Mouse (Mus musculus) intestine, embryonic 15.5 days (tissue): ENCODE measurements at regions not wholly inside any gene's neighbourhood (a gene's known extent, or its start where the extent isn't known, plus 50 kb on each side); places are given as distances from the start of the nearest gene placed in this dataset.

Experiments
- ATAC-seq: fragments of 200-750 bp; cut with Nextera tagmentation; 2 replicates; pipeline ENCODE4 v1.8.0; 2017; ENCODE audit warnings: moderate TSS enrichment, moderate library complexity
- H3K27ac ChIP-seq: fragments of 300-500 bp; sonication (generic); 2 replicates; pipeline ENCODE4 v1.5.1; 2015; ENCODE audit warnings: mild to moderate bottlenecking, inconsistent platforms
- H3K27me3 ChIP-seq: fragments of 300-500 bp; sonication (generic); replicated peaks from 2 replicates; pipeline ENCODE4 v1.6.1; 2015; ENCODE audit warnings: inconsistent platforms
- H3K36me3 ChIP-seq: fragments of 300-500 bp; sonication (generic); 2 replicates; pipeline ENCODE4 v1.6.1; 2015; ENCODE audit warnings: inconsistent platforms
- H3K4me1 ChIP-seq: fragments of 300-500 bp; sonication (generic); replicated peaks from 2 replicates; pipeline ENCODE4 v1.6.1; 2015; ENCODE audit warnings: inconsistent platforms
- H3K4me2 ChIP-seq: fragments of 300-500 bp; sonication (generic); replicated peaks from 2 replicates; pipeline ENCODE4 v1.6.1; 2015; ENCODE audit warnings: mild to moderate bottlenecking, inconsistent platforms
- H3K4me3 ChIP-seq: fragments of 300-500 bp; sonication (generic); replicated peaks from 2 replicates; pipeline ENCODE4 v1.5.1; 2015; ENCODE audit warnings: inconsistent platforms
- H3K9ac ChIP-seq: fragments of 300-500 bp; sonication (generic); 2 replicates; pipeline ENCODE4 v1.6.1; 2015; ENCODE audit warnings: inconsistent platforms
- H3K9me3 ChIP-seq: fragments of 300-500 bp; sonication (generic); 2 replicates; pipeline ENCODE4 v1.6.1; 2016; ENCODE audit warnings: inconsistent platforms
- WGBS: fragments of 180-500 bp; shearing (Covaris S2); methylation state at CpG from one replicate; pipeline ENCODE4 v1.1.7; 2015; 5-methylcytosine and 5-hydroxymethylcytosine counted together

- ATAC-seq, result no peak
- no peaks in the 10 kb centered on the region for H3K9me3 ChIP-seq
- no peak overlapping the region for H3K27ac ChIP-seq
- WGBS, result 67% methylated on average over 1 of the region's 1 CpGs
- no peaks in the 10 kb centered on the region for H3K4me1 ChIP-seq
- no peak overlapping the region for H3K4me2 ChIP-seq
- H3K27me3 ChIP-seq, result no peaks in the 10 kb centered on the region
- H3K4me3 ChIP-seq, result no peak overlapping the region
- no peak overlapping the region for H3K9ac ChIP-seq
- no peaks in the 10 kb centered on the region for H3K36me3 ChIP-seq
Measured at GRCm38 (mm10) chr2:55817273-55817672, 381.5 kb downstream of the Kcnj3 start.

GRCm38 (mm10) chr2:55818220-55818619 lies 382.4 kb downstream of the Kcnj3 start:
- no peaks in the 10 kb centered on the region for H3K36me3 ChIP-seq
- no peaks in the 10 kb centered on the region for H3K4me1 ChIP-seq
- H3K4me2 ChIP-seq, result 0 out of 2 replicates have a peak overlapping the region, but pooled peaks have one; percentile 37
- no peak overlapping the region for H3K9ac ChIP-seq
- H3K27me3 ChIP-seq, result no peaks in the 10 kb centered on the region
- no peaks in the 10 kb centered on the region for H3K9me3 ChIP-seq
- H3K27ac ChIP-seq, result no peak overlapping the region
- WGBS, result 26% methylated on average over 7 of the region's 7 CpGs
- no peak overlapping the region for H3K4me3 ChIP-seq
- ATAC-seq, result no peak

DNA sequence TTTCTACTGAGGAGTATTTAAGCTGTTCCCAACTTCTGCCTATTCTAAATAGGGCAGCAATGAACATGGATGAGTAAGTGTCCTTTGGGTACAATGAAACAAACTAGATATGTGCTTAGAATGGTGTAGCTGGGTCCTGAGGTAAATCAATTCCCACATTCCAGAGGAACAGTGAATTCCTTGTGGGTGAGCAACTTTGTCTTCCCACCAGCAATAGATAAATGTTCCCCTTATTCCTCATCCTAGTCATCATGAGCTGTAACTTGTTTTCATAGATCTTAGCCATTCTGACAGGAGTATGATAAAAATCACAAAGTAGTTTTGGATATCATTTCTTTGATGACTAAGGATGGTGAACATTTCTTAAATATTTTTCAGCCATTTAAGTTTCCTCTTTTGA lies 387.0 kb downstream of the Kcnj3 start:
- Histone ChIP-seq H3K27ac (no peak overlapping the region), H3K4me2 (no peak overlapping the region), H3K9ac (no peak overlapping the region), H3K4me1 (no peaks in the 10 kb centered on the region), H3K9me3 (no peaks in the 10 kb centered on the region), H3K36me3 (no peaks in the 10 kb centered on the region), H3K27me3 (no peaks in the 10 kb centered on the region), H3K4me3 (no peak overlapping the region)
- ATAC-seq, result no peak

- Histone ChIP-seq H3K36me3 (no peaks in the 10 kb centered on the region), H3K27me3 (no peaks in the 10 kb centered on the region), H3K4me1 (no peaks in the 10 kb centered on the region), H3K9me3 (no peaks in the 10 kb centered on the region), H3K27ac (no peak overlapping the region), H3K4me3 (no peak overlapping the region), H3K9ac (no peak overlapping the region), H3K4me2 (no peak overlapping the region)
- WGBS, result 45% methylated on average over 1 of the region's 1 CpGs
- no peak for ATAC-seq
Measured at GRCm38 (mm10) chr2:55841521-55841920, 405.8 kb downstream of the Kcnj3 start.

- Histone ChIP-seq H3K27me3 (no peaks in the 10 kb centered on the region), H3K4me2 (no peak overlapping the region), H3K9me3 (no peaks in the 10 kb centered on the region), H3K4me1 (no peaks in the 10 kb centered on the region), H3K27ac (no peak overlapping the region), H3K36me3 (no peaks in the 10 kb centered on the region), H3K4me3 (no peak overlapping the region), H3K9ac (no peak overlapping the region)
- WGBS, result 36% methylated on average over 3 of the region's 3 CpGs
- ATAC-seq, result peak; percentile 67
Measured at GRCm38 (mm10) chr2:55846832-55847382, 411.1 kb downstream of the Kcnj3 start.

DNA sequence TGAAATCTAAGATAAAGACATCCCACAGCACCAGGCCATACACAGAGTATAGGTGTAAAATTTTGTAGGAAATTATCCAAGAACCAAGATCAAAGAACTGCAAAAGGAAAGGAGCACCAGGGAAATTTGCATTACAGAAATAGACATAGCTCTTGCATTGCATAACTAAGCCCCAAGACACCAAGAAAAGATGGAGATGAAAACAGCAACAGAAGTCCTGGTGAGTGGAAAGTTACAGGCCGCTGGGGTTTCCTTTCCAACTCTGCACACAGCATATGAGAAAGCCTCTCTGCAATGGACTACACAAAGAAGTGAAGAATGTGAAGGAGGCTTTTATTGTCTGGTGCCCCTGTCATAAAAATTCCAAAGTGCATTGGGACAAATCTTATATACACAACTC lies 426.7 kb downstream of the Kcnj3 start:
- H3K4me2 ChIP-seq, result no peak overlapping the region
- no peak overlapping the region for H3K9ac ChIP-seq
- H3K9me3 ChIP-seq, result no peaks in the 10 kb centered on the region
- no peak overlapping the region for H3K27ac ChIP-seq
- ATAC-seq, result no peak
- H3K4me3 ChIP-seq, result no peak overlapping the region
- no peaks in the 10 kb centered on the region for H3K27me3 ChIP-seq
- 58% methylated on average over 1 of the region's 1 CpGs for WGBS
- no peaks in the 10 kb centered on the region for H3K4me1 ChIP-seq
- H3K36me3 ChIP-seq, result no peaks in the 10 kb centered on the region

DNA sequence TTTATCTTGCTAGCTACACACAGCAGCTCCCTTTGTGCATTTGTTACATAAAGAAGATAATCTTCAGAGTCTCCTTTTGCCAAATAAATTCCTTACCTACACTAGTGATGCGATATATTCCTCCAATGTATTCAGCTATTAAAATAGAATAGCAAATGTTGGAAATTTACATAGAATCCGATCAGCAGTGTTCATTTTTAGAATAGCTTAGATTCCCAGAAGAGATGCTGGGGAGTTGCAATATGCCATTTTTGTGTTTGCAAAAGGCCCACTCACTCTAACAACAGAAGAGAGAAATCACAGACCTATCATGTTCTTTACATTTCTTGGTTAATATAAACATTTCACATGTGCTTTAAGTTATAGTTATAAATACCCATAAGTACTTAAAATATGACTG lies 454.2 kb downstream of the Kcnj3 start:
- H3K9ac ChIP-seq, result no peak overlapping the region
- H3K4me3 ChIP-seq, result no peak overlapping the region
- no peaks in the 10 kb centered on the region for H3K36me3 ChIP-seq
- no peaks in the 10 kb centered on the region for H3K9me3 ChIP-seq
- H3K4me1 ChIP-seq, result no peaks in the 10 kb centered on the region
- no peak overlapping the region for H3K27ac ChIP-seq
- no peak overlapping the region for H3K4me2 ChIP-seq
- WGBS, result 64% methylated on average over 2 of the region's 2 CpGs
- no peaks in the 10 kb centered on the region for H3K27me3 ChIP-seq
- no peak for ATAC-seq

DNA sequence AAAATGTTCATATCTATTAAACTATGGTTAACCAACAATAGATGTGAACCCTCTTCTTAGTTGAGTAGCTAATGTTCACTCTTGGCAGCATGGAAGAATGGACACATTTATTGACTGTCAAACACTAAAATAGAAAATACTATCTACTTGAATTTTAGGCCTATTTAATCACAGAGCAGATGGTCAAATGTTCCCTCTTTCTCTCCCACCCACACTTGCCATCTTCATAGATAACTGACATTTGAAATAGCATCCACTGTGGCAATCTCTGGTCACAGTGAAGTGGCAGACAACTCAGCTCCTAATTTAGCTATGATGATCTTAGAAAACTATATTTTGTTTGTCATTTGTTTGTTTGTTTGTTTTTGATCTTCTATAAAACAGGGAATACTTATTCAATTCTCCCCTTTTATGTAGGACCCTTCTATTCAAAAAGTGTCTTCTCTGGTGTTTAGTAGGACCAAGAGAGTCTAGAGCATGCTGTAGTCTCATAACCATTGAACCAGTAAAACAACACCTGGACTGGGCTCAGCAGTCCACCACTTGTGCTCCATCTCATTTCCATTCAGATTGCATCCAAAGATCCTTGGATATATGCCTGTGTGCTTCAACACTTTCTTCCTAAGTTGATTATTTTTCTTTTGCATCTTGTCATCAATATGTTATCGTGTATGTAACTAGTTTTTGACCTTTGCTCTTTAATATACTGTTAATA lies 457.2 kb downstream of the Kcnj3 start:
- 61% methylated on average over 1 of the region's 1 CpGs for WGBS
- H3K9me3 ChIP-seq, result no peaks in the 10 kb centered on the region
- no peaks in the 10 kb centered on the region for H3K36me3 ChIP-seq
- H3K4me3 ChIP-seq, result no peak overlapping the region
- H3K27me3 ChIP-seq, result no peaks in the 10 kb centered on the region
- H3K4me1 ChIP-seq, result no peaks in the 10 kb centered on the region
- ATAC-seq, result no peak
- no peak overlapping the region for H3K4me2 ChIP-seq
- no peak overlapping the region for H3K27ac ChIP-seq
- H3K9ac ChIP-seq, result no peak overlapping the region

DNA sequence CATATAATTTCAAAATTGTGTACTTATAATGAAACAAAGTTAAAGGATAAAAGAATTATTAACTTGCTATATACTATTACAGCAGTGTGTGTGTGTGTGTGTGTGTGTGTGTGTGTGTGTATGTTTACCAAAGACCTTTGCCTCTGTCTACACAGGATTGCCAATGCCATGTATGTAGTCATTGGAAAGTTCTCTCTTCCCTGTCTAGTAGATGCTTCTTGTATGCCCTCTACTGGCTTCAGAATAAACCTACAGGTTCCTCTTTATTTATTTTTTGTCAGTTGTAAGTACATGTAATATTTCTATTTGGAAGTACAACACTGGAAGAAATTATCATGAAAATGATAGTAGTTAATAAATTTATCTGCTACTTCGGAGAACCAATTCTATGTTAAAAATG lies 484.5 kb downstream of the Kcnj3 start:
- H3K4me2 ChIP-seq, result no peak overlapping the region
- WGBS, result 63% methylated on average over 1 of the region's 1 CpGs
- no peak for ATAC-seq
- H3K4me1 ChIP-seq, result no peaks in the 10 kb centered on the region
- no peak overlapping the region for H3K4me3 ChIP-seq
- no peak overlapping the region for H3K9ac ChIP-seq
- no peaks in the 10 kb centered on the region for H3K36me3 ChIP-seq
- no peak overlapping the region for H3K27ac ChIP-seq
- no peaks in the 10 kb centered on the region for H3K27me3 ChIP-seq
- H3K9me3 ChIP-seq, result no peaks in the 10 kb centered on the region
